Mouse (Mus musculus): ENCODE measurements around the gene Ndufaf1. TPM values are rescaled to one million over a fixed set of nuclear protein-coding genes. Genes with fewer than 3 reads are reported as not detected.

Ndufaf1 gene
- polyA plus RNA-seq, 1 experiment from 2014 or later, result 44.1 TPM

DNA sequence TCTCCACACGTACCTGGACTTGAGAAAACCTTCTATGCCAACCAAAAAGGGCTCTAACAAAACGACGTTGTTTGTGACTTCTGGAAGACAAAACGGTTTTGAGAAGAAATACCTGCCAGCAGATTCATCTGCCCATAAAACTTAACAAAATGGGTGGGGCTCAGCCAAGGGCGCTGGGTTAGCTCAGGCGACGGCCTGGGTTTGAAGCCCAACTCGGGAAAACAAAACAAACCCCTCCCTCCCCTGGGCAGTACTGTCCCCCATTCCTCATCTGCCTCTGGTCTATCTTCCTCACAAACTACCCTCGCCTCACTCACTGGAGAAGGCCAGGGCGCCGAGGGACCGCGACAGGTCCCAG lies 44.8 kb downstream of the Ndufaf1 start:
- H3K9me3 ChIP-seq (replicated peaks), result no peaks in the 10 kb centered on the region
- H3K27me3 ChIP-seq, result no peaks in the 10 kb centered on the region
- no peak overlapping the region; the same call in 1 of the 2 replicates for H3K27ac ChIP-seq (replicated peaks)
- peaks cover 28% of the 10 kb centered on the region for H3K4me1 ChIP-seq
- no peak; the same call in 1 of the 2 replicates for ATAC-seq (ENCODE audit: insufficient number of reproducible peaks, low FRiP score, low TSS enrichment, low read depth)
- peak overlapping the region; percentile 56 for H3K4me3 ChIP-seq (replicated peaks)
- H3K36me3 ChIP-seq, result no peaks in the 10 kb centered on the region
- under 1% methylated on average over 13 of the region's 13 CpGs for WGBS
- peak overlapping the region; percentile 46 for H3K9ac ChIP-seq
- peak overlapping the region; percentile 77 for H3K4me2 ChIP-seq (replicated peaks)

DNA sequence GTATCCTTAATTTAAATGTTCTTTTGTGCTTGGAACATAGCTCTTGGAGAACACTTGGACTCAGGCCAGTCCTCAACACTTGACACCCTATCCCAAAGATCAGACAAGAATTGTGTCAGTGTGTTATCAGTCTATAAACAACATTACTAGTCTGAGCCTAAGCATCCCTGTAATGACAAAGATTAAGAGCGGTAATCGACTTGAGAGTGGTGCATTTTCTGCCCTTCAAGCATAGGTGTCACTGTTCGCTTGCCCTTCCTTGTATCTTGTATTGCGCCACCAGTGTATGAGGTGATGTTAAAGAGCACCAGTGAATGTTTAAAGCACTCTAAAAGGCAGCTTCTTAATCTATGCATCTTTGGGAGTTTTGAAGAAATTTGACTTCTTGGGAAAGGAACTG lies 55.6 kb downstream of the Ndufaf1 start:
- H3K4me1 ChIP-seq, result 0 out of 2 replicates have a peak, but pooled peaks cover 4% of the 10 kb centered on the region
- no peaks in the 10 kb centered on the region for H3K9me3 ChIP-seq (replicated peaks)
- H3K4me2 ChIP-seq (replicated peaks), result no peak overlapping the region
- no peak overlapping the region for H3K9ac ChIP-seq
- no peak for ATAC-seq (ENCODE audit: insufficient number of reproducible peaks, low FRiP score, low TSS enrichment, low read depth)
- H3K27me3 ChIP-seq, result no peaks in the 10 kb centered on the region
- peaks cover 51% of the 10 kb centered on the region for H3K36me3 ChIP-seq
- H3K27ac ChIP-seq (replicated peaks), result no peak overlapping the region
- WGBS, result 92% methylated on average over 4 of the region's 4 CpGs
- no peak overlapping the region for H3K4me3 ChIP-seq (replicated peaks)

Other genes starting within 250 kb of the Ndufaf1 start
- gene Ino80, start 185.1 kb downstream of the Ndufaf1 start, polyA plus RNA-seq (2015; fragmentation: Nextera tagmentation; extraction: Ambion mirVana), result 4.1 and 4.2 TPM in 2 replicates
- 0.29 and 0.43 TPM in 2 replicates for gene Exd1, start 115.2 kb downstream of the Ndufaf1 start, polyA plus RNA-seq (2015; fragmentation: Nextera tagmentation; extraction: Ambion mirVana)
- gene Chp1, start 115.1 kb downstream of the Ndufaf1 start, polyA plus RNA-seq (2015; fragmentation: Nextera tagmentation; extraction: Ambion mirVana), result 69.3 and 70.3 TPM in 2 replicates
- 57.3 and 60.0 TPM in 2 replicates for gene Nusap1, start 44.5 kb downstream of the Ndufaf1 start, polyA plus RNA-seq (2015; fragmentation: Nextera tagmentation; extraction: Ambion mirVana)
- 17.3 and 18.3 TPM in 2 replicates for gene Oip5, start 44.4 kb downstream of the Ndufaf1 start, polyA plus RNA-seq (2015; fragmentation: Nextera tagmentation; extraction: Ambion mirVana)
- 42.0 and 45.5 TPM in 2 replicates for gene Rtf1, start 12.2 kb upstream of the Ndufaf1 start, polyA plus RNA-seq (2015; fragmentation: Nextera tagmentation; extraction: Ambion mirVana)
- 1.7 and 2.0 TPM in 2 replicates for gene Itpka, start 79.5 kb upstream of the Ndufaf1 start, polyA plus RNA-seq (2015; fragmentation: Nextera tagmentation; extraction: Ambion mirVana)
- gene Ltk, start 97.6 kb upstream of the Ndufaf1 start, polyA plus RNA-seq (2015; fragmentation: Nextera tagmentation; extraction: Ambion mirVana), result 0.24 and 0.49 TPM in 2 replicates
- 24.5 and 25.8 TPM in 2 replicates for gene Rpap1, start 124.7 kb upstream of the Ndufaf1 start, polyA plus RNA-seq (2015; fragmentation: Nextera tagmentation; extraction: Ambion mirVana)
- 31.2 and 31.8 TPM in 2 replicates for gene Tyro3, start 134.9 kb upstream of the Ndufaf1 start, polyA plus RNA-seq (2015; fragmentation: Nextera tagmentation; extraction: Ambion mirVana)
- 29.9 and 30.9 TPM in 2 replicates for gene Mga, start 234.4 kb upstream of the Ndufaf1 start, polyA plus RNA-seq (2015; fragmentation: Nextera tagmentation; extraction: Ambion mirVana)

Data from embryonic facial prominence, embryonic 15.5 days (tissue).